ENCODE assay signal across 26 mouse cellular contexts in genomic region chr4:141804105-141804504, GRCm38 (mm10). TPM values are rescaled to one million over a fixed set of nuclear protein-coding genes. Genes with fewer than 3 reads are reported as not detected.
DNase-seq lines count a peak whose midpoint lies in the region; ATAC-seq and TF ChIP-seq lines count a peak whose summit lies in the region.
"Had no signal": no experiment of that assay in that cellular context is flagged by ENCODE, and none has a peak within 500 bp of the region (broad histone marks: within the 10 kb centered on the region; RNA-seq: fewer than 3 reads in every experiment).

No protein-coding gene starts in this region.

- H3K27ac ChIP-seq in layer of hippocampus, adult 2 months = no peak overlapping the region
- H3K27ac ChIP-seq: embryonic facial prominence, embryonic 12.5 days; forebrain, embryonic 13.5 days; hindbrain, embryonic 10.5 days; limb, embryonic 13.5 days; lung, embryonic 15.5 days; macrophage; midbrain, embryonic 10.5 days had no signal

- no peak for DNase-seq in layer of hippocampus, adult 2 months (ENCODE audit: low spot score in 2 of 2)
- no peak for DNase-seq in layer of hippocampus, adult 18-20 months (ENCODE audit: low spot score in 2 of 2)
- DNase-seq in thymus, postnatal 4 days = peak; percentile 30
- no peak for DNase-seq in thymus, adult 18-20 months
- DNase-seq in ovary, postnatal 10 days (ENCODE audit: low spot score) = no peak
- no peak for DNase-seq in Muller cell, postnatal 12 days (ENCODE audit: inconsistent ontology term)
- DNase-seq: adrenal gland, adult 2 months; cerebellum, adult 9-10 months; gastrocnemius, postnatal 10 days; heart, adult 18-20 months; right cerebral cortex, adult 18-20 months; thymus, adult 2 months had no signal

- ATAC-seq in granulocyte monocyte progenitor cell, adult 5-6 weeks (replicated peaks; ENCODE audit: poor library complexity, severe bottlenecking) = 0 out of 2 replicates have a peak, but pooled peaks have one; percentile 22
- ATAC-seq: CD4-positive, CD25-positive, alpha-beta regulatory T cell, adult 4 months; forebrain, embryonic 13.5 days had no signal

- H3K4me3 ChIP-seq in layer of hippocampus, adult 2 months = no peak overlapping the region
- H3K4me3 ChIP-seq: embryonic facial prominence, embryonic 12.5 days; erythroblast, embryonic 14.5 days; forebrain, embryonic 13.5 days; hindbrain, embryonic 10.5 days; limb, embryonic 13.5 days; lung, embryonic 15.5 days; midbrain, embryonic 10.5 days had no signal

- peak; percentile 32 for TF ChIP-seq CTCF in layer of hippocampus, adult 2 months (conservative IDR thresholded peaks at IDR 0.05)

RNA-seq across cellular contexts. Expression of gene Casp9, which starts 10.7 kb away (rescaled TPM):
- 10 to 100 TPM; 25.2 to 25.6 TPM for total RNA-seq in layer of hippocampus, adult 2 months (2021)
- 10 to 100 TPM; 25.6 to 28.8 TPM for total RNA-seq in layer of hippocampus, adult 18-20 months (2021)
- 11.5 and 12.8 TPM in 2 replicates for total RNA-seq in granulocyte monocyte progenitor cell, adult 5-6 weeks (2014; fragmentation: Nextera tagmentation)
- 8.7 and 11.1 TPM in 2 replicates for total RNA-seq in granulocyte monocyte progenitor cell, adult 5-6 weeks (2017)

RNA-seq across cellular contexts. Expression of gene Dnajc16, which starts 13.4 kb away (rescaled TPM):
- total RNA-seq in layer of hippocampus, adult 2 months (2021) = 10 to 100 TPM; 45.3 to 45.4 TPM
- 10 to 100 TPM; 44.2 to 48.6 TPM for total RNA-seq in layer of hippocampus, adult 18-20 months (2021)
- 6.9 and 10.2 TPM in 2 replicates for total RNA-seq in granulocyte monocyte progenitor cell, adult 5-6 weeks (2014; fragmentation: Nextera tagmentation)
- total RNA-seq in granulocyte monocyte progenitor cell, adult 5-6 weeks (2017) = 4.3 and 9.2 TPM in 2 replicates

RNA-seq across cellular contexts. Expression of gene Cela2a, which starts 21.9 kb away (rescaled TPM):
- not detected for total RNA-seq in layer of hippocampus, adult 2 months (2021)
- not detected for total RNA-seq in layer of hippocampus, adult 18-20 months (2021)
- total RNA-seq in granulocyte monocyte progenitor cell, adult 5-6 weeks (2014; fragmentation: Nextera tagmentation) = not detected in 2 replicates
- not detected in 2 replicates for total RNA-seq in granulocyte monocyte progenitor cell, adult 5-6 weeks (2017)
- total RNA-seq: adrenal gland, adult 2 months; common myeloid progenitor, adult 5-6 weeks; gastrocnemius, postnatal 10 days; heart, adult 18-20 months; layer of hippocampus, postnatal 25 days; left cerebral cortex, postnatal 14 days; monocyte, adult 5-6 weeks had no signal

RNA-seq across cellular contexts. Expression of gene Ctrc, which starts 42.1 kb away (rescaled TPM):
- not detected for total RNA-seq in layer of hippocampus, adult 2 months (2021)
- total RNA-seq in layer of hippocampus, adult 18-20 months (2021) = not detected
- total RNA-seq in granulocyte monocyte progenitor cell, adult 5-6 weeks (2014; fragmentation: Nextera tagmentation) = not detected in 2 replicates
- not detected in 2 replicates for total RNA-seq in granulocyte monocyte progenitor cell, adult 5-6 weeks (2017)
- total RNA-seq: adrenal gland, adult 2 months; common myeloid progenitor, adult 5-6 weeks; gastrocnemius, postnatal 10 days; heart, adult 18-20 months; layer of hippocampus, postnatal 25 days; left cerebral cortex, postnatal 14 days; monocyte, adult 5-6 weeks had no signal

RNA-seq across cellular contexts. Expression of gene Agmat, which starts 57.6 kb away (rescaled TPM):
- not detected for total RNA-seq in layer of hippocampus, adult 2 months (2021)
- under 1 TPM in 1 of 2 experiments, not detected in 1; 0.22 TPM for total RNA-seq in layer of hippocampus, adult 18-20 months (2021)
- not detected in 2 replicates for total RNA-seq in granulocyte monocyte progenitor cell, adult 5-6 weeks (2014; fragmentation: Nextera tagmentation)
- total RNA-seq in granulocyte monocyte progenitor cell, adult 5-6 weeks (2017) = not detected in 2 replicates
- total RNA-seq: common myeloid progenitor, adult 5-6 weeks; layer of hippocampus, postnatal 25 days; monocyte, adult 5-6 weeks had no signal

Comparison
In these comparisons a context has a peak if more than half of its experiments do, and no peak if none do; other contexts are left out.
1. RNA of gene Dnajc16, which starts 13.4 kb away (total RNA-seq): 44.2 to 48.6 TPM in layer of hippocampus, adult 18-20 months and 45.3 to 45.4 TPM in layer of hippocampus, adult 2 months; 4.3 to 10.2 TPM in granulocyte monocyte progenitor cell, adult 5-6 weeks; every median in the first group is over 4 times any median in the second.